Mouse (Mus musculus) adipocyte (in vitro differentiated cells): ENCODE data around the gene Iqgap1.

ENCODE experiments used
- DNase-seq: peaks from one replicate; pipeline ENCODE4 v3.0.0-alpha.2; 2016; ENCODE audit warnings: low spot score

The Iqgap1 gene

GRCm38 (mm10) chr7:80711496-80711895 lies 114.3 kb downstream of the Iqgap1 start:
- DNase-seq = no peak

GRCm38 (mm10) chr7:80710333-80710732 lies 115.4 kb downstream of the Iqgap1 start:
- DNase-seq = no peak

GRCm38 (mm10) chr7:80704066-80704465 lies 121.7 kb downstream of the Iqgap1 start:
- DNase-seq = no peak

GRCm38 (mm10) chr7:80702510-80702909 lies 123.3 kb downstream of the Iqgap1 start:
- peak; percentile 13 for DNase-seq

GRCm38 (mm10) chr7:80699709-80700108 lies 126.1 kb downstream of the Iqgap1 start:
- no peak for DNase-seq

- no peak for DNase-seq
Observed at GRCm38 (mm10) chr7:80698940-80699339, 126.8 kb downstream of the Iqgap1 start.

- DNase-seq = no peak
Observed at GRCm38 (mm10) chr7:80697859-80698258, 127.9 kb downstream of the Iqgap1 start.

GRCm38 (mm10) chr7:80696903-80697302 lies 128.9 kb downstream of the Iqgap1 start:
- DNase-seq = no peak

- no peak for DNase-seq
Observed at GRCm38 (mm10) chr7:80696334-80696733, 129.4 kb downstream of the Iqgap1 start.

- DNase-seq = no peak
Observed at GRCm38 (mm10) chr7:80692472-80692871, 133.3 kb downstream of the Iqgap1 start.

GRCm38 (mm10) chr7:80691131-80691530 lies 134.6 kb downstream of the Iqgap1 start:
- DNase-seq = no peak

- DNase-seq = peak; percentile 42
Observed at GRCm38 (mm10) chr7:80689221-80689591, 136.6 kb downstream of the Iqgap1 start.

GRCm38 (mm10) chr7:80688556-80689220 lies 137.1 kb downstream of the Iqgap1 start, which contains the start of gene Crtc3:
Gene Crtc3, minus strand, starts transcription at chr7:80688877.
- peak; percentile 44 for DNase-seq

GRCm38 (mm10) chr7:80687721-80688555 lies 137.8 kb downstream of the Iqgap1 start:
- peak; percentile 53 for DNase-seq

- DNase-seq = no peak
Observed at GRCm38 (mm10) chr7:80685639-80686038, 140.1 kb downstream of the Iqgap1 start.

GRCm38 (mm10) chr7:80682630-80683029 lies 143.1 kb downstream of the Iqgap1 start:
- no peak for DNase-seq

GRCm38 (mm10) chr7:80680218-80680847 lies 145.4 kb downstream of the Iqgap1 start:
- DNase-seq = no peak

- no peak for DNase-seq
Observed at GRCm38 (mm10) chr7:80672323-80672722, 153.5 kb downstream of the Iqgap1 start.

GRCm38 (mm10) chr7:80670889-80671288 lies 154.9 kb downstream of the Iqgap1 start:
- no peak for DNase-seq

GRCm38 (mm10) chr7:80667190-80667589 lies 158.6 kb downstream of the Iqgap1 start:
- no peak for DNase-seq

GRCm38 (mm10) chr7:80666198-80666915 lies 159.4 kb downstream of the Iqgap1 start:
- DNase-seq = peak; percentile 33
